Mouse (Mus musculus) MEL (cell line): ENCODE data around the gene Rassf3.

ENCODE experiments used
- CTCF ChIP-seq, 3 experiments: IDR thresholded peaks in 2 of 3; conservative IDR thresholded peaks in 1 of 3; 2 replicates each; pipeline ENCODE4 v1.5.1; 2011 to 2012; ENCODE audit warnings: low read length in 3 of 3, low read depth in 2 of 3, mild to moderate bottlenecking in 2 of 3, improper control_type of control experiment in 1 of 3, inconsistent platforms in 1 of 3, mixed read lengths in 1 of 3, moderate library complexity in 1 of 3; ENCODE audit not compliant: control insufficient read depth in 1 of 3, insufficient read depth in 1 of 3, poor library complexity in 1 of 3, severe bottlenecking in 1 of 3
- ELF1 ChIP-seq: IDR thresholded peaks from 2 replicates; pipeline ENCODE4 v1.6.1; 2014; ENCODE audit warnings: low read depth, mild to moderate bottlenecking, inconsistent platforms, low read length, improper control_type of control experiment, moderate library complexity
- TBP ChIP-seq: IDR thresholded peaks from 2 replicates; pipeline ENCODE4 v1.8.0; 2011; ENCODE audit warnings: low read depth, low read length, improper control_type of control experiment
- ZC3H11A ChIP-seq: IDR thresholded peaks from 2 replicates; pipeline ENCODE4 v1.6.1; 2012; ENCODE audit warnings: low read depth, mild to moderate bottlenecking, inconsistent platforms, low read length, improper control_type of control experiment

- TF ChIP-seq CTCF (IDR thresholded peaks at IDR 0.05 in 2 of 3, conservative IDR thresholded peaks at IDR 0.05 in 1 of 3; ENCODE audit: control insufficient read depth in 1 of 3, insufficient read depth in 1 of 3, low read depth in 2 of 3, low read length in 3 of 3, poor library complexity in 1 of 3, severe bottlenecking in 1 of 3): no peak
- no peak for TF ChIP-seq ELF1
- TF ChIP-seq ZC3H11A: no peak
- TF ChIP-seq TBP: no peak
Observed at GRCm38 (mm10) chr10:121434441-121435103, 41.6 kb downstream of the Rassf3 start.
